Mouse (Mus musculus) thymus, postnatal 36 days (tissue): Measurements from ENCODE around the gene Olfr195.
"Not testable (repeated sequence)": the region's sequence is repeated elsewhere in the genome, so short reads cannot be mapped to it uniquely, and the experiment has no call there.

Source experiments
- DNase-seq, 2 experiments: peaks; one replicate each; pipeline ENCODE4 v3.0.0; 2022; ENCODE audit warnings: mixed read lengths in 2 of 2

Olfr195 gene

DNA sequence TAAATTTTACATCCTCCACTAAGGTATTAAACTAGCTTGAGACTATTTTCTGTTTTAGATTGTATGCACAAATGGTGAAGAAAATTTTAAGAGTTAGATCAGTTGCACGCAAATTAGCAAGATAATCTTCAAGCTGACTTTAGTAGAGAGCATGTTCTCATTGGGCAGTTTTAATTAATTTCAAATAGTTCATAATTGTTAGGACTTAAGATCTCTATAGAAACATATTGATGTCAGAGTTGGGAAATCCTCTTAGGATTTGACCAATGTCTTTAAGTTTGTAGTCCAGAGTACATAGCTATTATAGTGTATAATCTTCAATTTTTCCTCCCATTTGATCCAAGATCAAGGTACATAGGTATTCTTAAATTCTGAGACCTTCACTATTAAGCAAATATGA, at the start of gene Olfr195:
TSS of gene Olfr195 (plus strand) at position 301 of the 400 bp plus-strand sequence.
- DNase-seq: no peak

DNA sequence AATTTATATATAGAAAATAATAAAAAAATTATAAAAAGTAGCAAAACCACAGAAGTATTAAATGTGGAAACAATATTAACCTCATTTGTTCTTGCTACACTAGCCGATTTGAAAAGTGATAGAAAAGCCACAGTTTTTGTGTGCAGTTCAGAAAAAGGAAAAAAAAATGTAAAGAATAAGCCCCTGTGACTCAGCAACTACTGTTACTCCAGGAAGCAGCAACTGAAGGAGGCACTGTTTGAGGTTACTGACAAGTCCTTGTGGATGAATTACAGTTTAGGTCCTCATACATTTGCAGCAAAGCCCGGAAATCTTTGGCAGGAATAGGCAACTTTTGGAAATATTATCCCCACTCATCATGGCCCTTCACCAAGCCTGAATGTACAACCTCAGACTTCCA, 41.5 kb upstream of the Olfr195 start:
- DNase-seq: no peak

DNA sequence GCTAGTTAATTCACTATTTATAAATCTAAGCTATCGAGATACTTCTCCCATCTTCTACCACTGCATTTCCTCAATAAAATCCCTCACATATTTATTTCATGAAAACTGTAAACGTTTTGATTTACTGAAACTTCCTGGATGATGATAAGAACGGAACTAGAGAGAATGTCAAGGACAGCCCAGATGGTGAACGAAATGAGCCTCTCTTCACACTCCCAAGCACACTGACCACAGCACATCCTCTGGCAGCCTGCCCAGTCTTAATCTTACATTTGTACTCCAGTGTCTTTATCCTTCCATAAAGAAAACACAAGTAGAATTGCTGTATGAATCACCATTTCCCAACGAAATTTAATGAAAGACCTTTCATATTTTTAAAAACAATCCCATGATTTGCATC, 38.3 kb upstream of the Olfr195 start:
- not testable (repeated sequence) for DNase-seq

DNA sequence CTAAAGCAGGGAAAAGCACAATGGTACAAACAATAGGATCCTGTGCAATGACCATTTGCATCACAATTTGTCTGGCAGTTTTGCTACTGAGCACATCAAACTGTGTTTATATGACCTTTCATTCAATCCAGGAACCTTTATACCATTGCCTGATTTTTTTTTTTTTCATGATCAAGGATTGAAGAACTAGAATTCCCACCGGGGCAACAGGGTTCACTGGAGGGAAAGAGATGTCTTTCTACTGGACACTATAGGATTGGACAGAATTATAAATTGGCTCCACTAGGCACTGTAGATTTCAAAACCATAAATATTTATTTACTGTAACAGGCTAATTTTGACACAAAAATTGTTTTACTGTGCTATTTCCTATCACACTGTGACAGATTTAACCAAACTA, 35.1 kb upstream of the Olfr195 start, which contains the start of gene Olfr193:
TSS of gene Olfr193 (minus strand) at position 101 of the 400 bp plus-strand sequence.
- no peak for DNase-seq

DNA sequence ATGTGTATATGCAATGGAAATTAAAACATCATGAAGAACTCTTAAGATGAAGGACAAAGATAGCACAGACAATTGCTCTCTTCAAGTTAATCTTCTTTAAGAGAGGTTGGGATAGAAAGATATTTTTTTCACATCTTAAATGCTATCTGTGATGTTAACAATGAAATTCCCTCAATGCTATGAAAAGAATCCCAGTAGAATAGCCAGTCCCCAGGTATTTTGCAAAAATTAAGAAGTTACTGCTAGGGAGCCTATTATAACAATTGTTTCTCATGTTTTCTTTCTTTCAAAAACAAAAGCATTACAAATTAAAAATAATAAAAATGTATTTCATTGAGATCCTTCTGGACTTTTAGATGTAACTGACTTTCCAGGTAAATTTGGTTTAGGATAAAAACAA, 25.9 kb upstream of the Olfr195 start, which contains the start of gene Olfr194:
TSS of gene Olfr194 (minus strand) at position 101 of the 400 bp plus-strand sequence.
- DNase-seq: no peak

DNA sequence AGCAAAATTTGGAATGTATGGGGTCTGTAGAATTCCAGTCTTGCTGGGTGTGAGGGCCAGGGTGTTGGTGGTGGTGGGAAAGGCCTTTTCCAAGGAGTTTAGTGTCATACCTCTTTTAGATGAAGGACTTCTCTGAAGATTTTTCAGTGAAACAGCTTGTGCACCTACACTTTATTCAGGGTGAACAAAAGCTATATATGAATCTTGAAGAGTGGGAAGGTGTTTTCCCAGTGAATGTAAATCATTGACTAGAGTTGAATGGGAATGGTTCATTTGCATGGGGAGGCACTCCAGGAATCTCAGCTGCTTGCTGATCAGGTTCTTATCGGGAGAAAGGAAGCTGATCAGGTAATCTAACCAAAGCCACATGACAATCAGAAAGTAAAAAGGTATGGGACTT, 16.1 kb upstream of the Olfr195 start:
- DNase-seq: no peak

DNA sequence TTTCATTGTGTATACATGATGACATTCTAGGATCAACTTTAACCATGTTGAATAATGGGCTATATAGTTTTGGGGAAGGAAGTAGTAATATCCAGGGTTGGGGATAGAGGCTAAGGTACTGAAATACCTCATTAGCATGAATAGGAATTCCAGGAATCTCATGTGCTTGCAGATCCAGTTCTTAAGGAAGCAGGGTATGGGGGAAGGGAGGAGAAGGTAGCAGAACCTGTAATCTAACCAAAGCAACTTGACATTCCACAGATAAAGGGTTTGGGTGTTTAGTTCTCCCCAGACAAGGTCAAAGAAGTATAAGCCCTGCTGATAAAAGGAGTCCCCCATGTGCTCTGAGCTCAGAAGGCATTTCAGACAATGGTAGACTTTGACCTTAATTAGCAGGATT, 5.7 kb upstream of the Olfr195 start:
- DNase-seq: no peak

DNA sequence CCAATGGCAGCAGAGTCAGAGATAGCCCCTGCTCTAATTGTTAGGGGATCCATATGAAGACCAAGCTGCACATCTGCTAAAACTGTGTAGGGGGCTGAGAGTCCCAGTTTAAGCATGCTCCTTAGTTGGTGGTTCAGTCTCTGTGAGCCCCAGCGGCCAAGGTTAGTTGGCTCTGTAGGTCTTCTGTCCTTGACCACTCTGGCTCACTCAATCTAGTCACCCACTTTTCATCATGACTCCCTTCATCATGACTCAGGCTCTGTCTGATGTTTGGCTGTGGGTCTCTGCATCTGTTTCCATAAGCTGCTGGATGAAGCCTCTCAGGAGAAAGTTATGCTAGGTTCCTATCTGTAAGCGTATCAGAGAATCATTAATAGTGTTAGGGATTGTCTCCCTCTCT, 5.2 kb downstream of the Olfr195 start:
- DNase-seq: no peak

DNA sequence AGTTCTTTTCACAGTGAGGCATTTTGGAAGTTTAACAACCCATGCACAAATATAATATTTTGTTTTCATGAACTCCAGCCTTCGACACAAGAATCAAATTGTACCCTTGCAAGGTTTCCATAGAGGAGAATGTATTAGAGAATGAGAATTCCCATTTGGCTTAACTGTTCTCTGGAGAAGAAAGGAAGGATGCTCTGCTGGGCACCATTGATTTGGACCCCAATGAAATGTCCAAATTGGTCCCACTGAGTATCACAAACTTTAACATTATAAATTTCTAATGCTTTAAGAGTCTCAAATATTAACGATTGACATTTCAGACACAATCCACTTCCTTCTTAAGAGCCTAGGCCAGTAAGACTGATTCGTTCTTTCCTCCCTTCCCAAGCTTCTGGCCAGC, 23.5 kb downstream of the Olfr195 start, which contains the start of gene Olfr196:
TSS of gene Olfr196 (minus strand) at position 101 of the 400 bp plus-strand sequence.
- no peak for DNase-seq
